Mouse (Mus musculus) neural tube, embryonic 14.5 days (tissue): ENCODE results near the gene Fbxo22. TPM values are rescaled to one million over a fixed set of nuclear protein-coding genes. Genes with fewer than 3 reads are reported as not detected.
"Not testable (repeated sequence)": the region's sequence is repeated elsewhere in the genome, so short reads cannot be mapped to it uniquely, and the experiment has no call there.

Source experiments
- ATAC-seq: fragments of 200-750 bp; cut with Nextera tagmentation; 2 replicates; pipeline ENCODE4 v1.8.0; 2017; ENCODE audit warnings: low read depth, mild to moderate bottlenecking, moderate TSS enrichment, moderate library complexity
- H3K27ac ChIP-seq: fragments of 300-500 bp; sonication (generic); 2 replicates; pipeline ENCODE4 v1.5.1; 2014; ENCODE audit warnings: low read depth, mild to moderate bottlenecking, control low read depth, low read length, moderate library complexity, mixed read lengths
- H3K27me3 ChIP-seq: fragments of 300-500 bp; sonication (generic); 2 replicates; pipeline ENCODE4 v1.6.1; 2014; ENCODE audit warnings: low read length; ENCODE audit not compliant: control insufficient read depth, insufficient read depth
- H3K36me3 ChIP-seq: fragments of 300-500 bp; sonication (generic); 2 replicates; pipeline ENCODE4 v1.6.1; 2014; ENCODE audit warnings: low read length, mixed read lengths; ENCODE audit not compliant: control insufficient read depth, insufficient read depth
- H3K4me1 ChIP-seq: fragments of 300-500 bp; sonication (generic); 2 replicates; pipeline ENCODE4 v1.6.1; 2014; ENCODE audit warnings: low read length; ENCODE audit not compliant: control insufficient read depth, insufficient read depth
- H3K4me2 ChIP-seq: fragments of 300-500 bp; sonication (generic); 2 replicates; pipeline ENCODE4 v1.6.1; 2014; ENCODE audit warnings: mild to moderate bottlenecking, low read depth, low read length, control low read depth
- H3K4me3 ChIP-seq: fragments of 300-500 bp; sonication (generic); 2 replicates; pipeline ENCODE4 v1.5.1; 2014; ENCODE audit warnings: low read depth, low read length, control low read depth, mixed read lengths
- H3K9ac ChIP-seq: fragments of 300-500 bp; sonication (generic); replicated peaks from 2 replicates; pipeline ENCODE4 v1.6.1; 2014; ENCODE audit warnings: low read depth, mild to moderate bottlenecking, control low read depth, low read length, mixed read lengths
- H3K9me3 ChIP-seq: fragments of 300-500 bp; sonication (generic); 2 replicates; pipeline ENCODE4 v1.6.1; 2016; ENCODE audit warnings: low read length; ENCODE audit not compliant: control insufficient read depth
- WGBS: fragments of 180-500 bp; shearing (Covaris S2); extraction: QIAGEN DNeasy Blood & Tissue Kit; methylation state at CpG from one replicate; pipeline ENCODE4 v1.1.7; 2014; 5-methylcytosine and 5-hydroxymethylcytosine counted together
- polyA plus RNA-seq: library from polyadenylated mRNA; unstranded; fragments of >200 nt; fragmentation: Nextera tagmentation; extraction: Ambion mirVana; gene quantifications from 2 replicates; pipeline ENCODE4 v1.2.1, GENCODE M21; 2014

Gene Fbxo22
- polyA plus RNA-seq, 1 experiment from 2014 or later: 85.6 TPM

GRCm38 (mm10) chr9:55245057-55245750, 36.5 kb downstream of the Fbxo22 start:
- H3K4me1 ChIP-seq, ATAC-seq, H3K9ac ChIP-seq, H3K27ac ChIP-seq, H3K9me3 ChIP-seq, H3K36me3 ChIP-seq, H3K27me3 ChIP-seq, H3K4me2 ChIP-seq, H3K4me3 ChIP-seq: not testable (repeated sequence)
- WGBS: 94% methylated on average over 1 of the region's 1 CpGs

GRCm38 (mm10) chr9:55246440-55246839, 37.7 kb downstream of the Fbxo22 start:
- Histone ChIP-seq H3K4me1 (no peaks in the 10 kb centered on the region), H3K27ac (no peak overlapping the region), H3K9me3 (no peaks in the 10 kb centered on the region), H3K9ac (no peak overlapping the region), H3K36me3 (no peaks in the 10 kb centered on the region), H3K27me3 (no peaks in the 10 kb centered on the region), H3K4me2 (no peak overlapping the region), H3K4me3 (no peak overlapping the region)
- WGBS: 78% methylated on average over 8 of the region's 8 CpGs
- ATAC-seq: no peak

GRCm38 (mm10) chr9:55246918-55247317, 38.2 kb downstream of the Fbxo22 start:
- Histone ChIP-seq H3K9ac (no peak overlapping the region), H3K27ac (no peak overlapping the region), H3K36me3 (no peaks in the 10 kb centered on the region), H3K9me3 (no peaks in the 10 kb centered on the region), H3K4me2 (no peak overlapping the region), H3K27me3 (no peaks in the 10 kb centered on the region), H3K4me1 (no peaks in the 10 kb centered on the region), H3K4me3 (no peak overlapping the region)
- WGBS: 95% methylated on average over 4 of the region's 4 CpGs
- no peak for ATAC-seq

DNA sequence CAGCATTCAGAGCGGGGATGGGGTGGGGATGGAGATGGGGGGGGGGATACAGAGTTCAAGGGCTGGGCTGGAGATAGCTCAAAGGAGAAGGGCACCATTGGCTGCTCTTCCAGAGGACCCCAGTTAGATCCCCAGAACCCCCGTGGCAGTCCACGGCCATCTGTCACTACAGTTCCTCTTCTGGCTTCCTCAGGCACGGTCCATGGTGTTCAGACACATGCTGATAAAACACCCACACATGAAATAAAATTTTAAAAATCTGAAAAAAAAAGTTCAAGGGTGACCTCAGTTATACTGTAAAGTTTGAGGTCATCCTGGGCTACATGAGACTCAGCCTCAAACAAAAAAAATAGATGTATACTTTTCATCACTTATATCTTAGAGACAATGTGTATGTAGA, 39.7 kb downstream of the Fbxo22 start:
- Histone ChIP-seq H3K4me1 (no peaks in the 10 kb centered on the region), H3K36me3 (no peaks in the 10 kb centered on the region), H3K9me3 (no peaks in the 10 kb centered on the region), H3K27me3 (no peaks in the 10 kb centered on the region), H3K4me3 (no peak overlapping the region), H3K4me2 (no peak overlapping the region), H3K27ac (no peak overlapping the region), H3K9ac (no peak overlapping the region)
- 78% methylated on average over 4 of the region's 4 CpGs for WGBS
- ATAC-seq: no peak

- H3K4me2 ChIP-seq: no peak overlapping the region
- 63% methylated on average over 6 of the region's 6 CpGs for WGBS
Observed at GRCm38 (mm10) chr9:55250595-55251247, 42.0 kb downstream of the Fbxo22 start.

GRCm38 (mm10) chr9:55252097-55252496, 43.4 kb downstream of the Fbxo22 start:
- not testable (repeated sequence) for H3K9ac ChIP-seq, H3K4me2 ChIP-seq, H3K9me3 ChIP-seq, H3K27me3 ChIP-seq, H3K4me1 ChIP-seq, H3K4me3 ChIP-seq, H3K36me3 ChIP-seq, H3K27ac ChIP-seq, ATAC-seq
- 52% methylated on average over 2 of the region's 2 CpGs for WGBS

More at GRCm38 (mm10) chr9:55250595-55251247, 42.0 kb downstream of the Fbxo22 start:
- Histone ChIP-seq H3K27ac (no peak overlapping the region), H3K4me1 (no peaks in the 10 kb centered on the region), H3K27me3 (no peaks in the 10 kb centered on the region), H3K36me3 (no peaks in the 10 kb centered on the region), H3K9ac (no peak overlapping the region), H3K4me3 (no peak overlapping the region), H3K9me3 (no peaks in the 10 kb centered on the region)
- no peak for ATAC-seq

- Histone ChIP-seq H3K4me2 (no peak overlapping the region), H3K9me3 (no peaks in the 10 kb centered on the region), H3K4me3 (no peak overlapping the region), H3K27ac (no peak overlapping the region), H3K27me3 (no peaks in the 10 kb centered on the region), H3K4me1 (no peaks in the 10 kb centered on the region), H3K36me3 (no peaks in the 10 kb centered on the region), H3K9ac (no peak overlapping the region)
- ATAC-seq: no peak
- 75% methylated on average over 1 of the region's 1 CpGs for WGBS
Observed at GRCm38 (mm10) chr9:55253849-55254248, 45.1 kb downstream of the Fbxo22 start.

DNA sequence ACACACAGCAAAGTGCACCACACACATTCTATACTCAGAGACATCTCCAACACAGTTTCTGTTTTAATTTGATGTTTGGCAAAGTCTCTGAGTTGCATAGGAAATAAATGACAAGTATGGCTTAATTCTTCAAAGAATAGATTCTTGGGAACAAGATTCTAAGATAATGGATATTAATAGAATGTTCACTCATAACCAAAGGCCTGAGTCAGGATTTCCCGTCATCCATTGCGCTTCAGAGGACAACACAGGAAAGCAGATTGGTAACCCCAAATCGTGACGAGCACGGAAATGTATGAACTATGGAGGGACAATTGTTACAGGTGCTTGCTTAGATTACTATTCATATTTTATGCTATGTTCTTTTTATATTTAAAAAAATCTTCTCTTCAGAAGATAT, 46.3 kb downstream of the Fbxo22 start:
- ATAC-seq: no peak
- H3K4me3 ChIP-seq: no peak overlapping the region
- H3K4me1 ChIP-seq: no peaks in the 10 kb centered on the region
- no peak overlapping the region for H3K27ac ChIP-seq
- H3K4me2 ChIP-seq: no peak overlapping the region
- H3K36me3 ChIP-seq: no peaks in the 10 kb centered on the region
- 94% methylated on average over 5 of the region's 5 CpGs for WGBS
- no peaks in the 10 kb centered on the region for H3K27me3 ChIP-seq
- H3K9me3 ChIP-seq: no peaks in the 10 kb centered on the region
- H3K9ac ChIP-seq: no peak overlapping the region

- ATAC-seq: no peak
- 68% methylated on average over 4 of the region's 4 CpGs for WGBS
- no peaks in the 10 kb centered on the region for H3K4me1 ChIP-seq
- no peaks in the 10 kb centered on the region for H3K36me3 ChIP-seq
- H3K9me3 ChIP-seq: no peaks in the 10 kb centered on the region
- no peak overlapping the region for H3K4me3 ChIP-seq
- no peak overlapping the region for H3K9ac ChIP-seq
- no peak overlapping the region for H3K27ac ChIP-seq
- H3K27me3 ChIP-seq: no peaks in the 10 kb centered on the region
- H3K4me2 ChIP-seq: no peak overlapping the region
Observed at GRCm38 (mm10) chr9:55255604-55256003, 46.9 kb downstream of the Fbxo22 start.
